Mouse (Mus musculus) liver, adult 2 months (tissue): ENCODE measurements around the gene Farp2. TPM values are rescaled to one million over a fixed set of nuclear protein-coding genes. Genes with fewer than 3 reads are reported as not detected.
"Not testable (repeated sequence)": the region's sequence is repeated elsewhere in the genome, so short reads cannot be mapped to it uniquely, and the experiment has no call there.

Source experiments
- DNase-seq: peaks from one replicate; pipeline ENCODE4 v3.0.0-alpha.2; 2011; ENCODE audit warnings: low read depth, low spot score; ENCODE audit errors: extremely low read depth
- H3K27ac ChIP-seq: fragments of 200-500 bp; replicated peaks from 2 replicates; pipeline ENCODE4 v1.5.1; 2012; ENCODE audit warnings: low read depth, mild to moderate bottlenecking, control low read depth, inconsistent platforms, low read length; ENCODE audit not compliant: insufficient read depth
- H3K27me3 ChIP-seq: fragments of 200-500 bp; 2 replicates; pipeline ENCODE4 v1.6.1; 2012; ENCODE audit warnings: mild to moderate bottlenecking, moderate library complexity, low read length, inconsistent platforms; ENCODE audit not compliant: control insufficient read depth, insufficient read depth
- H3K36me3 ChIP-seq: fragments of 200-500 bp; 2 replicates; pipeline ENCODE4 v1.6.1; 2012; ENCODE audit warnings: low read length, inconsistent platforms; ENCODE audit not compliant: control insufficient read depth, insufficient read depth
- H3K4me1 ChIP-seq: fragments of 200-500 bp; 2 replicates; pipeline ENCODE4 v1.6.1; 2011; ENCODE audit warnings: low read length; ENCODE audit not compliant: control insufficient read depth, insufficient read depth
- H3K4me3 ChIP-seq: fragments of 200-500 bp; 2 replicates; pipeline ENCODE4 v1.5.1; 2011; ENCODE audit warnings: low read depth, mild to moderate bottlenecking, control low read depth, low read length, moderate library complexity; ENCODE audit not compliant: insufficient read depth
- H3K79me2 ChIP-seq: fragments of 200-500 bp; 2 replicates; pipeline ENCODE4 v1.6.1; 2012; ENCODE audit warnings: inconsistent platforms, mild to moderate bottlenecking, low read length, moderate library complexity; ENCODE audit not compliant: control insufficient read depth, insufficient read depth
- H3K9ac ChIP-seq: fragments of 200-500 bp; 2 replicates; pipeline ENCODE4 v1.6.1; 2012; ENCODE audit warnings: low read depth, mild to moderate bottlenecking, control low read depth, inconsistent platforms, low read length
- CTCF ChIP-seq: fragments of 200-500 bp; IDR thresholded peaks from 2 replicates; pipeline ENCODE4 v1.5.1; 2011; ENCODE audit warnings: low read depth, low read length, control low read depth
- POLR2A ChIP-seq: fragments of 200-500 bp; IDR thresholded peaks from 2 replicates; pipeline ENCODE4 v1.6.1; 2011; ENCODE audit warnings: low read length, control low read depth; ENCODE audit not compliant: insufficient read depth; ENCODE audit errors: extremely low read depth
- WGBS: fragments of 180-500 bp; shearing (Covaris S2); methylation state at CpG from one replicate; pipeline ENCODE4 v1.1.7; 2018; 5-methylcytosine and 5-hydroxymethylcytosine counted together
- polyA plus RNA-seq: library from polyadenylated mRNA; depleted of rRNA; stranded (reverse); fragments of >200 nt; gene quantifications from 2 replicates; pipeline ENCODE4 v1.2.3, GENCODE M21; 2012
- total RNA-seq: library from RNA; depleted of rRNA; stranded (reverse); fragments of >200 nt; gene quantifications from 2 replicates; pipeline ENCODE4 v1.2.3, GENCODE M21; 2014

Farp2 gene
- total and polyA plus RNA-seq, 2 experiments, result 9.2 to 10.5 TPM

DNA sequence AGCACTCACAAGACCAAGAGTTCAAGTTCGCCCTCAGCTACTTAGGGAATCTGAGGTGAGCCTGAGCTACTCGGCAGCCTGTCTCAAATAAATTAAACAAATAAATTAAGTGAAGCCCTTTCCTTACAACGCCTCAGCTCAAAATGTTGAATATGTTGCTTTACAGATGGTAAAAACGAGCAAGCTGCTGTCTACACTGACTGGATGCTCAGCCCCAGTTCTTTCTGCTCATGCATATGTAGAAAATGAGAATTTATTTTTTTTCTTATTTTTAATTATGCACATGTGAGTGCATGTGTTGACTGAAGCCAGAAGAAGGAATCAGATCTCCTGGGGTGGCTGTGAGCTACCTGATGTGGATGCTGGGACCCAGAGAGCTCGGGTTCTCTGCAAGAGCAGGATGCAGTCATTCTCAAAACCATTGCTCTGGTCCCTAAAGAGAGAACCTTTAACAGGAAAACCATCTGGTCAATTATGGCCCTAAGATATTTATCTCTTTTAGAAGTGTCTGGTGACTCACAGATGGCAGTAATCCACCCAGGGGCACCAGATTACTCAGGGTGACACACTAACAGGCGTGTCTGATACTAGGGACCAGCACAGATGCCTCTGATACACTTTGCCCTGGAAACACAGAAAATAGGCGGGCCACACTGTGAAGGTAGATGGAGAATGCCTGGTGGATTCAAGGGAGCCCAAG, 144.6 kb downstream of the Farp2 start:
- H3K4me1 ChIP-seq, result no peaks in the 10 kb centered on the region
- H3K27me3 ChIP-seq, result peaks cover 3% of the 10 kb centered on the region; the same call in 1 of the 2 replicates
- no peaks in the 10 kb centered on the region for H3K79me2 ChIP-seq
- H3K27ac ChIP-seq, result no peak overlapping the region
- no peak for TF ChIP-seq POLR2A
- no peak for TF ChIP-seq CTCF
- H3K4me3 ChIP-seq, result no peak overlapping the region
- DNase-seq, result no peak
- no peaks in the 10 kb centered on the region for H3K36me3 ChIP-seq
- WGBS, result 89% methylated on average over 7 of the region's 7 CpGs
- H3K9ac ChIP-seq, result no peak overlapping the region

DNA sequence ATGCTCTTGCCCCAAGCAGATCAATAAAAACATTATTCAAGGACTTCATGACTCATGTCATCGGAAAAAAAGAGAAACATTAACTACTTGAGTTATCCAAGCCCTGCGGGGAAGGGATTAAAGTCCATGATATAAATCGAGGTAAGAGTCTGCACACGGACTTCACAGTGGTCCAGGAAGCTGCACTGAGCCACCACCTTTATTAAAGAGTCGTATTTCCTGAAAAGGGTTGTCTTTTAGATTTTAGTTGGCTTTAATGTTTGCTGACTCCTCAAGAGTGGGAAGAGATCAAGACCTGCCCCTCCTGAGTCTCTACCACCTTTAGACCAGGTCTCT, 145.1 kb downstream of the Farp2 start:
- WGBS, result 76% methylated on average over 5 of the region's 5 CpGs
- no peak overlapping the region for H3K27ac ChIP-seq
- no peak for TF ChIP-seq POLR2A
- no peak for TF ChIP-seq CTCF
- peaks cover 3% of the 10 kb centered on the region; the same call in 1 of the 2 replicates for H3K27me3 ChIP-seq
- H3K4me1 ChIP-seq, result no peaks in the 10 kb centered on the region
- H3K36me3 ChIP-seq, result no peaks in the 10 kb centered on the region
- no peaks in the 10 kb centered on the region for H3K79me2 ChIP-seq
- DNase-seq, result no peak
- H3K4me3 ChIP-seq, result no peak overlapping the region
- no peak overlapping the region for H3K9ac ChIP-seq

DNA sequence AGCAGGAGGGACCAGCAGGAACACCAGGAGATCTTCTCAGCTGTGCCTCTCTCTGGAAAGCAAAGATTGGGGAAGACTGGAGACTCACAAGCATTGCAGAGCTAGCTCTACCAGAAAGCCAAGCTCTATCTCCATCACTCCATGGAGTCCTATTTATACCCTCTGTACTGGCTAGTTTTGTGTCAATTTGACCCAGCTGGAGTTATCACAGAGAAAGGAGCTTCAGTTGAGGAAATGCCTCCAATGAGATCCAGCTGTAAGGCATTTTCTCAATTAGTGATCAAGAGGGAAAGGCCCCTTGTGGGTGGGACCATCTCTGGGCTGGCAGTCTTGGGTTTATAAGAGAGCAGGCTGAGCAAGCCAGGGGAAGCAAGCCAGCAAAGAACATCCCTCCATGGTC, 146.7 kb downstream of the Farp2 start, which contains the start of gene Stk25:
Stk25 (minus strand) TSS at position 101 of the 400 bp plus-strand sequence.
- not testable (repeated sequence) for DNase-seq, H3K27me3 ChIP-seq, H3K36me3 ChIP-seq, H3K9ac ChIP-seq, H3K4me3 ChIP-seq, H3K4me1 ChIP-seq, H3K79me2 ChIP-seq, H3K27ac ChIP-seq

DNA sequence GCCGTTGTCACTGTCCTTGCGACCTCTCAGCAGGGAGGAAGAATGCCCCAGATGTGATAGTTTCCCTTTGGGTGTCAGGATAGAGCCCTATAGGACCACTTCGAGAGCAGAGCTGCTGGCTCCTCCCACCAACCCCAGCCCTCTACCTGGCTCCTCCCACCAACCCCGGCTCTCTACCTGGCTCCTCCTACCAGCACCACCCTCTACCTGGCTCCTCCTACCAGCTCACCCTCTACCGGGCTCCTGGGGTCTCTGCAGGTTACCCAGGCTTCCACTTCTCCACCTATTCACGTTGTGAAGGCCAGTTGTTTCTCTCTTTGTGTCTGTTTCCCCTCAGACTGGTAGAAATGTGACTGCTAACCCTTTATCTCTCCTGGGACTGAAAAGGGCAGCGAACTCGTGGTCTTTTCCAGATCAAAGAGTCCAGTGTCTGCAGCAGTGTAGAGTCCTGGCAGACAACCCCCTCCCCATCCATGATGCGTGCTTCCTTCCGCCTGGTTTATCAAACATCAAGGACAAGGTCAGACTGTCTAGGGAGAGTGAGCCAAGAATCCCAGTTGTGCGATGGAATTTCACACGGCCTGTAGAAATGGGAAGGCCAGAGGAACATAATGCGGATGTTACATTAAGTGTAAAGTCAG, 156.0 kb downstream of the Farp2 start:
- Histone ChIP-seq H3K27me3 (no peaks in the 10 kb centered on the region), H3K4me3 (no peak overlapping the region), H3K27ac (no peak overlapping the region), H3K36me3 (no peaks in the 10 kb centered on the region), H3K9ac (no peak overlapping the region), H3K4me1 (peaks cover 4% of the 10 kb centered on the region; the same call in 1 of the 2 replicates), H3K79me2 (no peaks in the 10 kb centered on the region)
- 38% methylated on average over 13 of the region's 13 CpGs for WGBS
- TF ChIP-seq POLR2A (no peak), CTCF (no peak)
- DNase-seq, result peak; percentile 32

DNA sequence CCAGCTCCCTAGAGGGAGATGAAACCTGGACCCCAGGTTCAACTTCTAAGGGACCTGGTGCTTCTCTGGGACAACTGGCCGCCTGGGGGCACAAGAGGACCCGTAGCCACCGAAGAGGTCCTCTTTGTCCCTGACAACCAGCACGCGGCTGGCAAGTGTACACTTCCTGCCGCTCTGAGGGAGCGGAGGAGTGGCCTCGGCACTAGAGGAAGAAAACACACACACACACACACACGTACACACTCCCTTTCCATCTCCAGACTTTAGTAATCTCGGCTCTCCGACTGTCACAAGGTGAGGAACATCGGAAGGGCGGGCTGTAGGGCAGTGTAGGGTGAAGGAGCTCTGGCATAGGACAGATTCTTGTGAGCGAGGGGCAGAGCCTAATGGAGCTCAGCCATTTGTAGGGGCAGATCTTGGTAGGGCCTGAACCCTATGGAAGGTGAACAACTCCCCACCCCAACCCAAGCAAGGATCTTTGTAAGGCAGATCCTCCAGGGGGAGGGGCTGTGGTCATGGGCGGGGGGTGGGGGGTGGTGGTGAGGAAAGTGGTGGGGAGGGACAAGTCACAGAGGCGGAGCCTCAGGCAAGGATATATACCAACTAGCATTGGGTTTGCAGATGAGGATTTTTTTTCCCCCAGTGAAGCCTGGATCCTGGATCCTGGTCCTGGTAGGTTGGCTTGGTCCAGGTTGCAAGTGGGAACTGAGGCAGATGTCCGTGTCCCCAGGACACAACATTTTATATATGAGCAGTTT, 157.1 kb downstream of the Farp2 start:
- Histone ChIP-seq H3K9ac (peak overlapping the region; percentile 40), H3K4me1 (peaks cover 4% of the 10 kb centered on the region; the same call in 1 of the 2 replicates), H3K27ac (no peak overlapping the region), H3K4me3 (peak overlapping the region; percentile 31), H3K79me2 (no peaks in the 10 kb centered on the region), H3K27me3 (no peaks in the 10 kb centered on the region), H3K36me3 (no peaks in the 10 kb centered on the region)
- TF ChIP-seq POLR2A (no peak), CTCF (peak; percentile 82)
- WGBS, result 14% methylated on average over 17 of the region's 17 CpGs
- DNase-seq, result peak; percentile 64
